Mouse (Mus musculus): ENCODE data around the gene Sdk2.
A peak's percentile ranks its signal among the peaks of the same experiment; 100 is the strongest.

Gene Sdk2

GRCm38 (mm10) chr11:113786395-113786794 lies 280.5 kb downstream of the Sdk2 start:
- DNase-seq = no peak

GRCm38 (mm10) chr11:113785406-113786171 lies 281.3 kb downstream of the Sdk2 start:
- DNase-seq = peak; percentile 50

- DNase-seq = no peak
Measured at GRCm38 (mm10) chr11:113784656-113785396, 282.0 kb downstream of the Sdk2 start.

- no peak for DNase-seq
Measured at GRCm38 (mm10) chr11:113782496-113782895, 284.4 kb downstream of the Sdk2 start.

- DNase-seq = no peak
Measured at GRCm38 (mm10) chr11:113782006-113782405, 284.8 kb downstream of the Sdk2 start.

DNA sequence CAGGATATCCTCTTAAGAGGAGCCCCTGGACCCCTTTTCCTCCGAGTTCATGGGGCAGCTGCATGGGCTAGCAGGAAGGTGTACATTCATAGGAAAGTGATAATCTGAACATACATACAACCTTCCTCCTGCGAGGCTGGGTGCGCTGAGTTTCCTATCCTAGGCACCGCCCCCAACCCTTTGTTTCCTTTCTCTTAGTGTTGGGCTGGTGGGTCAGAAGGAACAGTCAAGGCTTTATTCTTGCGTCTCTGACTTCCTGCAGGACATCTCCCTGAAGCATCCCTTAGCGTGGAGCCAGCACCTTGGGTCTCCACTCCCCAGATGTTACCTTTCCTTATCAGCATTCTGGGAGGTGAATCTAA lies 287.2 kb downstream of the Sdk2 start:
- no peak for DNase-seq

- no peak for DNase-seq
Measured at GRCm38 (mm10) chr11:113778733-113779679, 287.8 kb downstream of the Sdk2 start.

DNA sequence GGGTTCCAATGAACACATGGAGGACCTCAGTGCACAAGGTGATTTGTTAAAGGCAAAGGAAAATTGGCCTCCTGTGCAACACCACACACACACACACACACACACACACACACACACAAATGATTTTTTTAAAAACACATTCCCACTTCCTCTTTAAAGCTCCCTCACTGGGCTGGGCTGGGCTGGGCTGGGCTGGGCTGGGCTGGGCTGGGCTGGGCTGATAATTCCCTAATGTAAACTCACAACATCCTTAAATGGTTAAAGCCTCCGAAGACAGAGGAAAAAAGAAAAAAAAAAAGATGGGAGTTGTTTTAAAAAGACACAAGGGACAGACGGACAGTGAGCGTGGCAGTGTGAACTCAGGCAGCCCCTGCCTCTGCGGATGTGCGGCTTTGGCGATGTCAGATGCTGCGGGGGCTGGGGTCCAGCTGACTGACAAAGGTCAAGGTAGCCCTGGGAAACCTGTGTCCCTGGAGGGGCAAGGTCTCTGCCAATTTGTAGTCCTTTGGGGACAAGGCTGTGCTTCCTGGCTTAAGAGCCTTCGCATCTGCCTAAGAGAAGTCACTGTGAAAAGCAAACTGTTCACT lies 288.9 kb downstream of the Sdk2 start:
- DNase-seq = no peak

DNA sequence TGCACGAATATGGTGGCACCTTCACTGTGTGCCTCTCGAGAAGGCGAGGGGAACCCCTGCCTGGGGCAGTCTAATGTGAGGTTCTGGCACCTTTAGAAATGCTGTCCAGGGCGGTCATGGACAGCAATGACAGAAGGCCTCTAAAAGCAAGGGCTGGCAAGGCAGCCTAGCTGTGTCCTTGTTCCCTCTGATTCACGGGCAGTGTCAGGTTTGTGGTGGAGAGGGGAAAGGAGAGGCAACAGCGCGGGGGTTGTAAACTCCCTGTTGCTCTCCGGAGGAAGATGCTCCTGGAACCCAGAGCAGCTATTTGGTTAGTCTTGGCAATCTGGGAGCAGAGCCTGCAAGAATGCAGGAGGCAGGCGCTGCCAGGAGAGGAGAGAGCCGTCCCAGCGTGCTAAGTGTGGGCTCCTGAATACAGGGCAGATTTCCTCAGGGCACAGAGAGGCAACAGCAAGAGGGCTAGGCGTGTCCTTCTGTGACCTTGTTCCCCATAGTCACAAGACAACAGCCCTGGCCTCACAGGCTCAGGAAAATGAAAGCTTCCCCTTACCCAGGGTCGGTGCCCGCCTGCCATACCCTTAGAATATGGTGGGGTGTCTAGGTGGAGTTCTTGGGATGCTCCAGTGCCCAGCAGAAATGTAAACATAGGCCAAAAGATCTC lies 289.9 kb downstream of the Sdk2 start:
- DNase-seq = no peak

GRCm38 (mm10) chr11:113774773-113775172 lies 292.1 kb downstream of the Sdk2 start:
- no peak for DNase-seq

DNA sequence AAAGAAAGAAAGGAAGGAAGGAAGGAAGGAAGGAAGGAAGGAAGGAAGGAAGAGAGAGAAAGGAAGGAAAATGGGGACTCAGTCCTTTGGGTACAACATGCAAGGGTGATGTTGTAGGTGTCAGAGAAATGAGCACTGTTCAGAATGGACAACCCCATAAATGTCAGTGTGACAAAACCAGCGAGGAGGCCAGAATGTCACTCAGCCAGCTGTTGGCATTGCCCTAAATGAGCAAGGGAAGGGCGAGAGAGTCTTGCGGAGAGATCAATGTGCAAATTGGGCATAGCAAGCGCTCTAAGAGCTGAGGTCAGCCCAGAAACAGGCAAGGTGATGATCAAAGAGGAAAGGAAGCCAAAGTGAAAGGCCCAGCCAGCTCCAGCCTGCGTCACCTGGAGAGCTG lies 293.7 kb downstream of the Sdk2 start:
- no peak for DNase-seq

- DNase-seq = no peak
Measured at GRCm38 (mm10) chr11:113771187-113771586, 295.7 kb downstream of the Sdk2 start.

GRCm38 (mm10) chr11:113768356-113768755 lies 298.5 kb downstream of the Sdk2 start:
- DNase-seq = no peak

- DNase-seq = no peak
Measured at GRCm38 (mm10) chr11:113767285-113767684, 299.6 kb downstream of the Sdk2 start.

DNA sequence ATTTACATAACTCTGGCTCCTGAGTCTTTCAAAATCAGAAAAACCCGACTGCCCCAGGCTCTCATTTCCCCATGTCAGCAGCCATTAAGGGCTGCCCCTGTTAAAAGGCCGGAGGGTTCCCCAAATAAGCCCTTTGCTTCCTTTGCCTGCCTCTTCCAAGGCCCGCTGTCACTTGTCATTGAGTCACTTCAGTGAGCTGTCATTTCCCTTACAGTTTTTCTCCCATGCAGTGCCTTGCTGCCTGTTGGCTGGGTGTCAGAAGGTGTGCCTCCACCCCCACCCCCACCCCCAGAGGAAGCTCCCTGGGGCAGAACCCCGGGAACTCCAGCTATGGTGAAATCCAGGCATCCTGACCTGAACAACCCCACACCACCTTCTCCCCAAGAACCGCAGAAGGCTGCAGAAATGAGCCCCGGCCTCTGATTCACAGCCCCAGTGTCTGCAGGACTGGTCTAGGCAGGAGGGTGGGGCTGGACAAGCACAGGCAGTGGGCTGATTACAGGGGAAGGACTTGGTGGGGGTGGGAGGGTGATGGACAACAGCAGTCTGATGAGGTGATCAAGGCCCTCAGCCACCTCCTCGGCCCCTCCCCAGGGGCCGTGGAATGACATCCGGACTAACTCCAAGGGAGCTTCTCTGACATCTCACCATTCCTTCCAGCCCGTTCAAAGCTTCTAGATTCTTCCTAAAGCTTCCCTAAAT lies 300.4 kb downstream of the Sdk2 start:
- no peak for DNase-seq

- DNase-seq = no peak
Measured at GRCm38 (mm10) chr11:113764132-113764849, 302.6 kb downstream of the Sdk2 start.

DNA sequence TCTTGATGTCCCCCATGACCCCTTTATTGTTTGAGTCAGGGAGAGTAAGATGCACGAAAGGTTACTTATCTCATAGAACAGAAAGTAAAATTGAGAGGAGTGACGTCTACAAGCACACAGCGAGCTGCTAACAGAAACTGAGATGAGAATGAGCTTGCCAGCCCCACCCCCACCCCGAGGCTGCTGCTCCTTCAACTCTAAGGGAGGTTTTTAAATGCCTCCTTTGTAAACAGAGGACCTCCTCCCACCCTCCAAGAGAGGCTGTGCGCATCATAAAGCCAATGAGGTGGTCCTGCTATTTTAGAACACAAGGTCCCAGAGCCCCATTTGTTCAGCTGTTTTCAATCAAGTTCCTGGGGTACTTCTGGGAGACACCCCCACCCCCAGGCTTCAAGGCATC lies 303.4 kb downstream of the Sdk2 start:
- no peak for DNase-seq

DNA sequence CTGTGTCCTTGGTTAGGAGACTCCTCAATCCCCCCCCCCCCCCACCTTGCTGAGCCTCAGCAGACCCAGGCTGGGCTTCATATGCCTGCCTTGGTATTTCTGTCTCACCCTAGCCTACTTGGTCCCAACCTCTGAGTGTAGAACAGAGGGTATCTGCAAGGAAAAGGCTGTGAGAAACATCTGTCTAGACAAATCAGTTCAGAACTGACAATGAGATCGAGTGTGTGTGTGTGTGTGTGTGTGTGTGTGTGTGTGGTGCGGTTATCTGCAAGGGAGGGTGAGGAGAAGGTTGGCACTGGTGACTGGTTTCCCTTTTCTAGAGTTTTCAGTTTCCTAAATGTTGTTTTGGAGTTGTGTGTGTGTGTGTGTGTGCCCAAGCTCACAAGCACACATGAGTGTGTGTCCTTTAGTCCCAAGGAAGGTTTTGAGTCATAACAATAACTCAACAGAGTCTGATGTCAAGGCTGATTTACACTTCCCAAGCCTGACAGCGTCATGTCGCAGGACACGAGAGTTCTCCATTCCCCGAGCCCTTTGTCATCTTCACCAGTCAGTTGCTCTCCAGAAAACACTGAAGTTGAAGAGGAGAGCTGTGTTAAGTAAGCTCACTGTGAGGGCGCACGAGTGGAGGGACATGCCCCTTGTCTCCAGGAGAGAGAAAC lies 304.6 kb downstream of the Sdk2 start:
- DNase-seq = no peak

- DNase-seq = no peak
Measured at GRCm38 (mm10) chr11:113761646-113762045, 305.2 kb downstream of the Sdk2 start.

- DNase-seq = no peak
Measured at GRCm38 (mm10) chr11:113760476-113760875, 306.4 kb downstream of the Sdk2 start.

Measured in right cerebral cortex, postnatal 25 days (tissue).